Mouse (Mus musculus) liver, postnatal 0 days (tissue): ENCODE data around the gene Celsr1. TPM values are rescaled to one million over a fixed set of nuclear protein-coding genes. Genes with fewer than 3 reads are reported as not detected.

Source experiments
- ATAC-seq: fragments of 200-750 bp; cut with Nextera tagmentation; 2 replicates; pipeline ENCODE4 v1.8.0; 2017; ENCODE audit warnings: mild to moderate bottlenecking, moderate library complexity
- DNase-seq: peaks from one replicate; pipeline ENCODE4 v3.0.0-alpha.2; 2016
- H3K27ac ChIP-seq: fragments of 300-500 bp; sonication (generic); 2 replicates; pipeline ENCODE4 v1.5.1; 2014; ENCODE audit warnings: antibody characterized with exemption, moderate library complexity, mild to moderate bottlenecking, low read depth
- H3K27me3 ChIP-seq: fragments of 300-500 bp; sonication (generic); 2 replicates; pipeline ENCODE4 v1.6.1; 2014; ENCODE audit warnings: low read length, control low read depth, mixed read lengths; ENCODE audit not compliant: insufficient read depth
- H3K36me3 ChIP-seq: fragments of 300-500 bp; sonication (generic); replicated peaks from 2 replicates; pipeline ENCODE4 v1.6.1; 2014; ENCODE audit warnings: mild to moderate bottlenecking, control low read depth, low read length, moderate library complexity, mixed read lengths; ENCODE audit not compliant: insufficient read depth
- H3K4me1 ChIP-seq: fragments of 300-500 bp; sonication (generic); 2 replicates; pipeline ENCODE4 v1.6.1; 2014; ENCODE audit warnings: antibody characterized with exemption, mild to moderate bottlenecking, control low read depth; ENCODE audit not compliant: insufficient read depth
- H3K4me2 ChIP-seq: fragments of 300-500 bp; sonication (generic); 2 replicates; pipeline ENCODE4 v1.6.1; 2014; ENCODE audit warnings: low read depth, mild to moderate bottlenecking, low read length, moderate library complexity, mixed read lengths
- H3K4me3 ChIP-seq: fragments of 300-500 bp; sonication (generic); 2 replicates; pipeline ENCODE4 v1.5.1; 2014; ENCODE audit warnings: low read depth, low read length
- H3K9ac ChIP-seq: fragments of 300-500 bp; sonication (generic); replicated peaks from 2 replicates; pipeline ENCODE4 v1.6.1; 2014; ENCODE audit warnings: mild to moderate bottlenecking, moderate library complexity
- H3K9me3 ChIP-seq: fragments of 300-500 bp; sonication (generic); 2 replicates; pipeline ENCODE4 v1.6.1; 2016; ENCODE audit warnings: mild to moderate bottlenecking, control low read depth, low read length, mixed read lengths
- CTCF ChIP-seq: sonication (generic); IDR thresholded peaks from 2 replicates; pipeline ENCODE4 v1.5.1; 2016; ENCODE audit warnings: antibody characterized with exemption, low read depth
- EP300 ChIP-seq: IDR thresholded peaks from 2 replicates; pipeline ENCODE4 v1.6.1; 2016; ENCODE audit warnings: antibody characterized with exemption, low read depth, mild to moderate bottlenecking
- WGBS: fragments of 180-500 bp; shearing (Covaris S2); extraction: QIAGEN DNeasy Blood & Tissue Kit; methylation state at CpG from one replicate; pipeline ENCODE4 v1.1.7; 2014; ENCODE audit not compliant: insufficient replicate concordance; 5-methylcytosine and 5-hydroxymethylcytosine counted together
- polyA plus RNA-seq: library from polyadenylated mRNA; unstranded; fragments of >200 nt; fragmentation: Nextera tagmentation; extraction: Ambion mirVana; gene quantifications from 2 replicates; pipeline ENCODE4 v1.2.1, GENCODE M21; 2015

The Celsr1 gene
- polyA plus RNA-seq, 1 experiment from 2014 or later: 0.09 TPM

DNA sequence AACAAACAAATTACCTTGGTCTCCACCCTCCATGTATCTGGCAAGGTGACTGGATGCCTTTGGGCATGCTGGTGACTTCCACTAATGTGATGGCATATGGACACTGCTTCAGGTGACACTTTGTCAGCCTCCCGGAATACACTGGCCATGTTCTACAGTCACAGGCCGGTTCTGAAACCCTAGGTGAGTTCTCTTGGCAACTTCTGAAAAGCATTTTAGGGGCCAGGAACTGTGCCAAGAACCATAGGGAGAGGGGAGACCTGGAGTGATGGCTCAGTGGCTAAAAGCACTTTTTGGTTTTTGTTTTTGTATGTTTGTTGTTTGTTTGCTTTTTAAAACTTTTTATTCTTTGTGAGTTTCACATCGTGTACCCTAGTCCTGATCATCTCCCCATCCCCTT, 15.9 kb upstream of the Celsr1 start:
- 78% methylated on average over 3 of the region's 3 CpGs for WGBS
- TF ChIP-seq CTCF (no peak), EP300 (no peak)
- Histone ChIP-seq H3K27me3 (no peaks in the 10 kb centered on the region), H3K9me3 (no peaks in the 10 kb centered on the region), H3K4me2 (no peak overlapping the region), H3K4me1 (peaks cover 28% of the 10 kb centered on the region), H3K4me3 (no peak overlapping the region), H3K36me3 (no peaks in the 10 kb centered on the region), H3K9ac (no peak overlapping the region), H3K27ac (peak overlapping the region; percentile 41; the same call in 1 of the 2 replicates)
- ATAC-seq (no peak), DNase-seq (no peak)

DNA sequence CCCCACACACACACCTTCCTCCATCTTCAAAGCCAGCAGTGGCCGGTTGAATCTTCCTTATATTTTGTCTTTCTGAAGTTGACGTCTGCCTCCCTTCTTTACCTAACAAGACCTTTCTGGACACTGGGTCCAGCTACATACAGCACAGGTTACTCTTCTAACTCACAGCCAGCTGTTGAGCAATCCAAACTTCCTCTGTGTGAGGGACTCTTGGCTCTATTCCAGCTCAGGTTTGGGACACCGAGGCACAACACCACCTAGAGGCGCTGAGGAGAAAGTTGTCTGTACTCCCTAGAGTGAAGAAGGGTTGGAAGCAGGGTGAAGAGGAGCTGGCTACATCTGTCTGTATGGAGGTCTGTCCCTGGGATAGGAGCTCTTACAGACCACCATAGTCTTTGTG, 8.8 kb upstream of the Celsr1 start:
- H3K4me3 ChIP-seq: no peak overlapping the region
- TF ChIP-seq EP300 (no peak), CTCF (peak; percentile 52)
- 25% methylated on average over 4 of the region's 4 CpGs for WGBS
- H3K4me1 ChIP-seq: no peaks in the 10 kb centered on the region
- no peak overlapping the region for H3K9ac ChIP-seq
- no peak for DNase-seq
- peaks cover 15% of the 10 kb centered on the region for H3K27me3 ChIP-seq
- H3K9me3 ChIP-seq: no peaks in the 10 kb centered on the region
- ATAC-seq: peak; percentile 42; the same call in 1 of the 2 replicates
- no peak overlapping the region for H3K27ac ChIP-seq
- H3K36me3 ChIP-seq: no peaks in the 10 kb centered on the region
- no peak overlapping the region for H3K4me2 ChIP-seq

DNA sequence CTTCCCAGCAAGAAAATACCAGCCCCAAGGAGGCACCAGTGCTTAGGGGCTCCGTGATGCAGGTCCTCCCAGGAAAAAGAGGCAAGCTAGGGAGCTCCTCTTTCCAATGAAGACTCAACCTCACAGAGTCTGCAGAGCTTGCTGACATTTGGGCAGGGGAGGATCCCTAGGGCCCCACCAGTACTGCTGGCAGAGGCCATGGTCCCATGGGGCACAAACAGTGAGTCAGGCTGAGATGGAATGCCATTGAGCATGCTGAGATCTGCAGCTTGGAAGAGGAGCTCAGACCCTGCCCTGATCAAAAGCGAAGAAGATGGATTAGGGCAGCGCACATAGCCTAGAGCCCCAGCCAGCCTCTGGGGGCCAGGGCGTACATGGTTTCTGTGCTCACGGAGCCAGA, 7.8 kb upstream of the Celsr1 start:
- 89% methylated on average over 5 of the region's 5 CpGs for WGBS
- TF ChIP-seq EP300: no peak
- TF ChIP-seq CTCF: no peak
- Histone ChIP-seq H3K27ac (no peak overlapping the region), H3K36me3 (no peaks in the 10 kb centered on the region), H3K4me3 (no peak overlapping the region), H3K9ac (no peak overlapping the region), H3K9me3 (no peaks in the 10 kb centered on the region), H3K27me3 (peaks cover 15% of the 10 kb centered on the region), H3K4me2 (no peak overlapping the region), H3K4me1 (no peaks in the 10 kb centered on the region)
- DNase-seq (no peak), ATAC-seq (no peak)

DNA sequence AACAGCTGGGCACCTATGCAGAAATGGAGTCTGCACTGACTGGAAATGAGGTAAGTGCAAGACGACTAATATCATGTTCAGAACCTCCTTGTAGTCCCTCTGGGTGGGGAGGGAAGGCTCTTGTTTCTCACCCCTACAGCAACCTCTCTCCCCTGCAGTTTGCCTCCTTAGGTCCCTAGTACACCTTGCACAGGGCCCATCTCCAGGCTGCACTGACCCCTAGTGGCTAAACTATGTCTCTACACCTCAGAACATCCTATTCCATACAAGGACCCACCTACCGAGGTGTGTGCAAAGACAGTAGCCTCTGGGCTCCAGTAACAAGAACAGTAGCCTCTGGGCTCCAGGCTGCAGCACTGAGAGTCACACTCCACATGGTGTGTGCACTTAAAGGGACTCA, 5.2 kb upstream of the Celsr1 start:
- peak; percentile 81 for DNase-seq
- H3K4me3 ChIP-seq: no peak overlapping the region
- WGBS: 0% methylated on average over 2 of the region's 2 CpGs
- peak; percentile 77 for ATAC-seq
- peaks cover 35% of the 10 kb centered on the region for H3K27me3 ChIP-seq
- no peak overlapping the region for H3K27ac ChIP-seq
- no peak overlapping the region for H3K4me2 ChIP-seq
- peaks cover 10% of the 10 kb centered on the region for H3K4me1 ChIP-seq
- no peaks in the 10 kb centered on the region for H3K36me3 ChIP-seq
- TF ChIP-seq CTCF (peak; percentile 97), EP300 (no peak)
- H3K9me3 ChIP-seq: no peaks in the 10 kb centered on the region
- no peak overlapping the region for H3K9ac ChIP-seq

DNA sequence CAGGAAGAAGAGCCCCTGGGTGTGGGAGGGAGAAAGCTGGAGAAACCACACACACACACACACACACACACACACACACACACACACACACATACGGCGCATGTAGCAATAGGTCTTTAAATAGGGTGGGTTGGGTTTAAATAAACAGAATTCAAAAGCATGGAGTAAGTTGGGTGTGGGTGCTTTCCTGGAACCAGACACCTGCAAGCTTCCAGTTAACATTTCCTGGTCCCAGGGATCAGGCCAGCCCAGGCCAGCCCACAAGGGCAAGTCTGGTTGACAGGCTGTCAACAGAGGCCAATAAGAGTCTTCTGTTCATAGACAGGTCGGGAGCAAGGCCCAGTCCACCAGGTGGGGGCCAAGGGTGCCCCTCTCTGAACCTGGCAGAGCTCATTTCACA, 2.3 kb upstream of the Celsr1 start:
- H3K36me3 ChIP-seq: no peaks in the 10 kb centered on the region
- WGBS: 46% methylated on average over 3 of the region's 3 CpGs
- H3K9ac ChIP-seq: no peak overlapping the region
- H3K4me2 ChIP-seq: no peak overlapping the region
- peaks cover 57% of the 10 kb centered on the region for H3K27me3 ChIP-seq
- H3K4me3 ChIP-seq: no peak overlapping the region
- H3K9me3 ChIP-seq: no peaks in the 10 kb centered on the region
- H3K27ac ChIP-seq: no peak overlapping the region
- no peak for ATAC-seq
- TF ChIP-seq CTCF (no peak), EP300 (no peak)
- peaks cover 18% of the 10 kb centered on the region for H3K4me1 ChIP-seq
- DNase-seq: no peak

DNA sequence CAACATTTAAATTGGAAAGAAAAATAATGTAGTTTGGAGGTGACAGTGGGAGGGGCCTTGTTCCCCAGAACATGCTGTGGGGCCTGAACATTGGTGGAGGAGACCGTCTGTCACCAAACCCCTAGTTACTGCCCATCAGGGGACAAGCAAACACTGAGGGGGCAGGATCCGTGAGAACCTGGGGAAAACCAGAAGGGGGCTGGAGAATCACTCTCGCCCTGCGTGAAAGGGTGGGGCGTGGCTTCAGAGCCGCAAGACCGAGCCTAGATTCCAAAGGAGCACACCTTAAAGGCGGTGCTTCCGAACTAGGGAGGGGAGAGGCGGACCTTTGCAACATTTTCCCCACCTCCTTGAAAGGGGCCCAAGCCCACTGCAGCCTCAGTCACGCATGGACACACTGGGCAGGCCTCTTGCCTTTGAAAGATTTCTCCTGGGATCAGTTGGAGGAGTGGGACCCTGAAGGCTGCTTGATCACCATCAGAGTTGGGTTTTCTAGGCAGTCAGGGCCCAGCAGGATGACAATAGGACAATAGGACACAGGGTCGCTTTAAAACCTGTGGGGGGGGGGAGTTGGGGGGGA, 1.3 kb upstream of the Celsr1 start:
- no peaks in the 10 kb centered on the region for H3K9me3 ChIP-seq
- H3K27me3 ChIP-seq: peaks cover 52% of the 10 kb centered on the region
- H3K9ac ChIP-seq: 0 out of 2 replicates have a peak overlapping the region, but pooled peaks have one; percentile 26
- no peak overlapping the region for H3K4me3 ChIP-seq
- TF ChIP-seq EP300: no peak
- TF ChIP-seq CTCF: no peak
- no peaks in the 10 kb centered on the region for H3K36me3 ChIP-seq
- DNase-seq (no peak), ATAC-seq (no peak)
- peak overlapping the region; percentile 72 for H3K4me2 ChIP-seq
- H3K27ac ChIP-seq: no peak overlapping the region
- WGBS: 21% methylated on average over 12 of the region's 12 CpGs
- peaks cover 18% of the 10 kb centered on the region for H3K4me1 ChIP-seq
